Mouse (Mus musculus) embryonic facial prominence, embryonic 14.5 days (tissue): ENCODE data around the gene Crabp2. TPM values are rescaled to one million over a fixed set of nuclear protein-coding genes. Genes with fewer than 3 reads are reported as not detected.
A peak's percentile ranks its signal among the peaks of the same experiment; 100 is the strongest.

Experiments used
- ATAC-seq: fragments of 200-750 bp; cut with Nextera tagmentation; 2 replicates; pipeline ENCODE4 v1.8.0; 2017; ENCODE audit warnings: low read depth, moderate number of reproducible peaks, moderate TSS enrichment
- DNase-seq: peaks from one replicate; pipeline ENCODE4 v3.0.0-alpha.2; 2015; ENCODE audit warnings: low spot score
- H3K27ac ChIP-seq: fragments of 300-500 bp; sonication (generic); replicated peaks from 2 replicates; pipeline ENCODE4 v1.5.1; 2014; ENCODE audit warnings: low read depth, mild to moderate bottlenecking, low read length, moderate library complexity
- H3K27me3 ChIP-seq: fragments of 300-500 bp; sonication (generic); replicated peaks from 2 replicates; pipeline ENCODE4 v1.6.1; 2014; ENCODE audit warnings: low read length; ENCODE audit not compliant: control insufficient read depth, insufficient read depth
- H3K36me3 ChIP-seq: fragments of 300-500 bp; sonication (generic); 2 replicates; pipeline ENCODE4 v1.6.1; 2014; ENCODE audit warnings: low read length, mixed read lengths; ENCODE audit not compliant: control insufficient read depth, insufficient read depth
- H3K4me1 ChIP-seq: fragments of 300-500 bp; sonication (generic); 2 replicates; pipeline ENCODE4 v1.6.1; 2014; ENCODE audit warnings: antibody characterized with exemption, low read length; ENCODE audit not compliant: control insufficient read depth, insufficient read depth
- H3K4me2 ChIP-seq: fragments of 300-500 bp; sonication (generic); 2 replicates; pipeline ENCODE4 v1.6.1; 2014; ENCODE audit warnings: low read depth, mild to moderate bottlenecking, low read length, moderate library complexity, mixed read lengths
- H3K4me3 ChIP-seq: fragments of 300-500 bp; sonication (generic); 2 replicates; pipeline ENCODE4 v1.5.1; 2014; ENCODE audit warnings: low read depth, mild to moderate bottlenecking, low read length
- H3K9ac ChIP-seq: fragments of 300-500 bp; sonication (generic); 2 replicates; pipeline ENCODE4 v1.6.1; 2014; ENCODE audit warnings: low read depth, mild to moderate bottlenecking, low read length, moderate library complexity, mixed read lengths
- H3K9me3 ChIP-seq: fragments of 300-500 bp; sonication (generic); 2 replicates; pipeline ENCODE4 v1.6.1; 2016; ENCODE audit warnings: low read length; ENCODE audit not compliant: control insufficient read depth
- WGBS: fragments of 180-500 bp; shearing (Covaris S2); extraction: QIAGEN DNeasy Blood & Tissue Kit; methylation state at CpG from one replicate; pipeline ENCODE4 v1.1.7; 2014; 5-methylcytosine and 5-hydroxymethylcytosine counted together
- polyA plus RNA-seq: library from polyadenylated mRNA; unstranded; fragments of >200 nt; fragmentation: Nextera tagmentation; extraction: Ambion mirVana; gene quantifications from 2 replicates; pipeline ENCODE4 v1.2.1, GENCODE M21; 2014

Crabp2 gene
- polyA plus RNA-seq, 1 experiment from 2014 or later = 145 TPM

DNA sequence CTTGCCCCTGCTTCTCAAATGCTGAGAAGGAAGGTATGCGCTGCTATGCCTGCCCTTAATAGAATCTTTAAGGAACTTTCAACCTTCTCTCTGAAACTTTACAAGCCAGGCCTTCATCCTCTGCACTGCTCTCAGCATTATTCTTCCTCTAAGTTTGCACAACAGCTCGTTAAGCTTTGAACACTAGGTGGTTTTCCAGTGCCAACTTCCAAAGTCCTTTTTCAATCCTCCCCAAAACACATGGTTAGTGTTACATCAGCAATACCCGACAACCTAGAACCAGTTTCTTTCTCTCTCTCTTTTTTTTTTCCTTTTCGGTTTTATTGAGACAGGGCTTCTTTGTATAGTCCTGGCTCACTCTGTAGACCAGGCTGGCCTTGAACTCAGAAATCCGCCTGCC, 14.4 kb upstream of the Crabp2 start:
- Histone ChIP-seq H3K4me3 (no peak overlapping the region), H3K27ac (no peak overlapping the region), H3K9ac (no peak overlapping the region), H3K4me1 (peaks cover 10% of the 10 kb centered on the region; the same call in 1 of the 2 replicates), H3K36me3 (peaks cover 56% of the 10 kb centered on the region), H3K9me3 (no peaks in the 10 kb centered on the region), H3K4me2 (no peak overlapping the region), H3K27me3 (no peaks in the 10 kb centered on the region)
- 79% methylated on average over 5 of the region's 5 CpGs for WGBS
- no peak for DNase-seq
- ATAC-seq = no peak

DNA sequence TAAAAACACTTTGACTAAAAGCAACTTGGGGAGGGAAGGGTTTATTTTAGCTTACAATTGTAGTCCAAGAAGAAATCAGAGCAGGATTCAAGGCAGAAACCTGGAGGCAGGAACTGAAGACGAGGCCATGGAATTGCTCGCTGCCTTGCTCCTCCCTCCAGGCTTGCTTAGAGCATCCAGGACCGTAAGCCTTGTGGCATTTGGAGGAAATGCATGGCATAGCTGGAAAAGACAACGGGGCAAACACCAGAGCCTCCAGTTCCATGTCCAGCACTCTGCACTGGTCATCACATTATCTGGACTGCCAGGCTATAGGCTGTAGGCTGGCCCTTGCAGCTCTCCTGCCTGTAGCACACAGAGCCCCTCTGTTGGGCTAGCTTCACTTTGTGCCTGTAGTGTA, 14.0 kb upstream of the Crabp2 start:
- Histone ChIP-seq H3K36me3 (peaks cover 60% of the 10 kb centered on the region), H3K4me3 (no peak overlapping the region), H3K27ac (no peak overlapping the region), H3K4me2 (no peak overlapping the region), H3K9me3 (no peaks in the 10 kb centered on the region), H3K4me1 (peaks cover 6% of the 10 kb centered on the region; the same call in 1 of the 2 replicates), H3K27me3 (no peaks in the 10 kb centered on the region), H3K9ac (no peak overlapping the region)
- no peak for DNase-seq
- no peak for ATAC-seq
- 72% methylated on average over 4 of the region's 4 CpGs for WGBS

DNA sequence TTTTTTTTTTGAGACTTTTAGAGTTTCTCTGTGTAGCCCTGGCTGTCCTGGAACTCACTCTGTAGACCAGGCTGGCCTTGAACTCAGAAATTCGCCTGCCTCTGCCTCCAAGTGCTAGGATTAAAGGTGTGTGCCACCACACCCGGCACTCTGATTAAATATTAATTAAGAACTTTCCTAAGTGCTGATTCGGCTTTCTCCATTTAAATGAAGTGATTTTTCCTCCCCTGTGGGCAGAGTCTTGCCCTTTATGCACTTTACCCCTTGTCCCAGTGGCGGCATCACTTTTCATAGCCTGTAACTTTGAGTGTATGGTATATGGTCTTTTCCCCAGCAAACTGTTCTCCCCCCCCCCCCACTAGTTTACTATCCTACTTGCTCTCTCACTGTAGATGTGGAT, 13.3 kb upstream of the Crabp2 start:
- 81% methylated on average over 4 of the region's 4 CpGs for WGBS
- H3K27me3 ChIP-seq = no peaks in the 10 kb centered on the region
- H3K9ac ChIP-seq = no peak overlapping the region
- DNase-seq (no peak), ATAC-seq (no peak)
- H3K4me3 ChIP-seq = no peak overlapping the region
- no peak overlapping the region for H3K27ac ChIP-seq
- H3K4me1 ChIP-seq = peaks cover 6% of the 10 kb centered on the region; the same call in 1 of the 2 replicates
- H3K4me2 ChIP-seq = no peak overlapping the region
- peaks cover 67% of the 10 kb centered on the region for H3K36me3 ChIP-seq
- no peaks in the 10 kb centered on the region for H3K9me3 ChIP-seq

DNA sequence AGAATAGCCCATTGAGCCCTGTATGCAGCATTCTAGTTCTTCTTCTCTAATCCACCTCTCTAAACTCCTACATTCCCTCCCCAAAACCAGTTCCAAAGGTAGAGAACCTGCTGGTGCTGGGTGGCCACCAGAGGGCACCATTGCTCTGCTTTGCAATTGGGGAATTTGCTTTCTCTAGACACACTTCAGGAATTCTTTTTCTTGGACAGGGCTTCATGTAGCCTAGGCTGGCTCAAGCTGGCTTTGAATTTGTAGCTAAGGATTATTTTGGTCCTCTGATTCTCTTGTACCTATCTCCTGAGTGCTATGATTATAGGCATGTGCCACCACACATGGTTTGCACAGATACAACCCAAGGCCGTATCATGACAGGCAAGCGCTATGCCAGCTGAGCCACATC, 12.7 kb upstream of the Crabp2 start:
- no peak overlapping the region for H3K4me2 ChIP-seq
- WGBS = 94% methylated on average over 2 of the region's 2 CpGs
- peaks cover 6% of the 10 kb centered on the region; the same call in 1 of the 2 replicates for H3K4me1 ChIP-seq
- H3K4me3 ChIP-seq = no peak overlapping the region
- H3K27ac ChIP-seq = no peak overlapping the region
- DNase-seq = peak; percentile 91
- no peaks in the 10 kb centered on the region for H3K9me3 ChIP-seq
- no peak overlapping the region for H3K9ac ChIP-seq
- H3K27me3 ChIP-seq = no peaks in the 10 kb centered on the region
- ATAC-seq = peak; percentile 79
- H3K36me3 ChIP-seq = peaks cover 73% of the 10 kb centered on the region

DNA sequence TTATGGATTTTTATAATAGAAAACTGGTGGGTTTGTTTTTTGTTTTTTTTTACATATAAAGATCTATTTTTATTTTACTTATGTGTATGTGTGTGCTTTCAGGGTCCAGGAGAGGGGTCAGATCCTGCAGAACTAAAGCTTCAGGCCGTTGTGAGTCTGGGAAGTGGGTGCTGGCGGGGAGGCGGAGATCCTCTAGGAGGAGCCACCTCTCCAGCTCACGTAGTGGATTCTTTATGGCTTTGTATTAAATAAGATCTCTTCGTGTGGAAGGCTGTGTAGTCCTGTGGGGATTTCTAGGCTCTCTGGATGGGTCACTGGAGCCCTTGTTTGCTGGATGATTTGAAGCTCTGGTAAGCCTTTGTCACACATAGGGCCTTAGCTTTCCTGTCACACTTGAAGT, 7.9 kb upstream of the Crabp2 start:
- no peak overlapping the region for H3K27ac ChIP-seq
- peaks cover 68% of the 10 kb centered on the region for H3K36me3 ChIP-seq
- H3K9me3 ChIP-seq = no peaks in the 10 kb centered on the region
- H3K4me2 ChIP-seq = no peak overlapping the region
- DNase-seq (no peak), ATAC-seq (no peak)
- peaks cover 11% of the 10 kb centered on the region for H3K4me1 ChIP-seq
- H3K4me3 ChIP-seq = no peak overlapping the region
- WGBS = 66% methylated on average over 5 of the region's 5 CpGs
- no peak overlapping the region for H3K9ac ChIP-seq
- H3K27me3 ChIP-seq = no peaks in the 10 kb centered on the region

DNA sequence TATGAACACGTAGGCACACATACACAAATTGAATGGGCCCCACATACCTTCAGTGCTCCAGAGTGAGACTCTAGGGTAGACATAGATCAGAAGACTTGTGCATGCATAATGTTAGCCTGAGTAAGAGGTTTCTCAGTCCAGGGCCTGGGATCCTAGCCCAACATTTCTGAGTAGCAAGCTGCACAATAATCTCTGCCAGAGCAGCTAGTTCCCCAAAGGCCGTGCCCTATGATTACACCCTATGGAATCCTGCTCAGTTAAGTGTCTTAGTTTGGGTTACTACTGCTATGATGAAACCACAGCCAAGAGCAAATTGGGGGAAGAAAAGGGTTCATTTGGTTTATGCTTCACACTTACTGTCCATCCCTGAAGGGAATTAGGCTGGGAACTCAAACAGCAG, 6.0 kb upstream of the Crabp2 start:
- WGBS = 94% methylated on average over 2 of the region's 2 CpGs
- Histone ChIP-seq H3K4me2 (no peak overlapping the region), H3K27me3 (no peaks in the 10 kb centered on the region), H3K4me3 (no peak overlapping the region), H3K9ac (no peak overlapping the region), H3K36me3 (peaks cover 52% of the 10 kb centered on the region), H3K4me1 (peaks cover 29% of the 10 kb centered on the region), H3K9me3 (no peaks in the 10 kb centered on the region), H3K27ac (no peak overlapping the region)
- DNase-seq (no peak), ATAC-seq (no peak)

DNA sequence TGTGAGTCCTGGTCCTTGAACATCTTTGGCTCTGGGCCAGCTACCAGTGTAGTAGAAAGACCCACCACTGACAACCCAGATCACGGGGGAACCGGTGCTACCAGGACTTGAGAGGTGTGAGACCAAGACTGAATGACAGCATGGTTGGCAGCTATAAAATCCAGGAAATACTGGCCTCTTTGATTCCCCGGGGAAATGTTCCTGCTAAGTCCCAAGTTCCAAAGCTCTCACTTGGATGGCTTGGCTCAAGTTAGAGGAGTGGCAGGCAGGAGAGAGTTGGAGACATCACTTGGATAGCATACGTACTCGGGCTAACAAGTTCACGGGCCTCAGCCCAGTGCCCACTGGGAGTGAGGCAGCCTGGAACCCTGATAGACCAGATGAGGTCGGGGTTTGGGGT, 4.9 kb upstream of the Crabp2 start:
- no peak overlapping the region for H3K9ac ChIP-seq
- DNase-seq = no peak
- WGBS = 78% methylated on average over 7 of the region's 7 CpGs

DNA sequence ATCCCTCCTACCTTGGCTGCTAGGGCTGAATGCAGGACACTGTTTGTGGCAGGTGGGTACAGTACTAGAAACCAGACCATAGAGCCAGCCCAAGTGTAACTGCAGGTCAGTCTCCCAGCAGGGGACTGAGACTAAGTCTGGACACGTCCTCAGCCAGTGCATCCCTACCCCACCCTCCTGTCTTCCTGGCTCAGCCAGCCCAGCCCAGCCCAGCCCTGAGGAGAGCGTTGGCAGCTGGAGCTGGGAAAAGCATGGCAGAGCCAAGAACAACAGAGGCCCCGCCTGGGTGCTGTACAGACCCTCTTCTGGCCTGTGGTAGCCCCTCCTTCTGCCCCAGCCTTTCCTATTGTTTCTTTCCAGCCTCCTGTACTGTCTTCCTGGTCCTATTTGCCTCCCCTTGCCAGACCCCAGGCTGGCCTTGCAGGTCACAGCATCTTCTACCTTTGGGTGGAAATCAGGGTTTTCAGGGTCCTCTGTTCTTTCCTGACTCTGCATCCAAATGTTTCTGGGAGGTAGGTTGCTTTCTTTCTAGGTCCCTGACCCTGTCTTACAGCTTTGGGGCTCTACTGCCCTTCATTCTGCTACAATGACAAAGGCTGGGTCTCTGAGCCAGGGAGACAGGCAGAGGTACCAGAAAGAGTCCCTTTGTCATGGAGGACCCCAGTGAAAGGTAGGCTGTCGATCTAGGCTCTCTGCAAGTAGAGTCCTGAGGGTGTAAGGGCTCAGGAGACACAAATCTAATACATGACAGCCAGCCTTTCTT, 3.4 kb upstream of the Crabp2 start:
- peak overlapping the region; percentile 96 for H3K27ac ChIP-seq
- peak; percentile 83 for DNase-seq
- H3K9me3 ChIP-seq = no peaks in the 10 kb centered on the region
- peaks cover 27% of the 10 kb centered on the region for H3K36me3 ChIP-seq
- 0 out of 2 replicates have a peak overlapping the region, but pooled peaks have one; percentile 32 for H3K9ac ChIP-seq
- H3K4me1 ChIP-seq = peaks cover 43% of the 10 kb centered on the region
- ATAC-seq = peak; percentile 55
- no peaks in the 10 kb centered on the region for H3K27me3 ChIP-seq
- peak overlapping the region; percentile 16; the same call in 1 of the 2 replicates for H3K4me2 ChIP-seq
- no peak overlapping the region for H3K4me3 ChIP-seq
- WGBS = 6% methylated on average over 4 of the region's 4 CpGs

More for the DNA sequence above, 4.9 kb upstream of the Crabp2 start:
- H3K4me3 ChIP-seq = no peak overlapping the region
- H3K4me2 ChIP-seq = no peak overlapping the region
- peaks cover 40% of the 10 kb centered on the region for H3K4me1 ChIP-seq
- H3K36me3 ChIP-seq = peaks cover 41% of the 10 kb centered on the region
- H3K27me3 ChIP-seq = no peaks in the 10 kb centered on the region
- no peak for ATAC-seq
- no peaks in the 10 kb centered on the region for H3K9me3 ChIP-seq
- no peak overlapping the region for H3K27ac ChIP-seq
